Mouse (Mus musculus) embryonic fibroblast, embryonic 13.5 days (primary cell): ENCODE measurements around the gene Gcdh.

Source experiments
- CTCF ChIP-seq: IDR thresholded peaks from 2 replicates; pipeline ENCODE4 v1.5.1; 2011; ENCODE audit warnings: mild to moderate bottlenecking, control low read depth, low read length, moderate library complexity, borderline replicate concordance; ENCODE audit not compliant: insufficient read depth
- POLR2A ChIP-seq: IDR thresholded peaks from 2 replicates; pipeline ENCODE4 v1.6.1; 2011; ENCODE audit warnings: low read depth, mild to moderate bottlenecking, control low read depth, low read length, moderate library complexity

DNA sequence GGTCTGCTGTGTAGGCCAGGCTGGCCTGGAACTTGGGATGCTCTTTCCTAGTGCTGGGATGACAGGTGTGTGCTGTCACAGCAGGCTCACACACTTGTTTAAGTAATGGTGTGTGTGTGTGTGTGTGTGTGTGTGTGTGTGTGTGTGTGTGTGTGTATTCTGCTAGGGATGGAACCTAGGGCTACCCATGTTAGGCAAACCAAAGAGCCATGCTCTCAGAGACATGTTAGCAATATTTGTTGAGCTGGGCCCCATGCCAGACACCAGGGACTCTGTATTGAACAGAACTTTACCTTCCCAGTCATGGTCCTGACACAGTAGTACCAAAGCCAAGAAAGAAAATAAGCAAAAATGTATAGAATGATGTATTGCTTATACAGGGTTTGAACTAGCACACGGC is 33.8 kb upstream of the Gcdh start:
- TF ChIP-seq POLR2A (no peak), CTCF (no peak)
